Mouse (Mus musculus) thymus, adult 2 months (tissue): ENCODE measurements around the gene Ino80e. TPM values are rescaled to one million over a fixed set of nuclear protein-coding genes. Genes with fewer than 3 reads are reported as not detected.
"Not testable (repeated sequence)": the region's sequence is repeated elsewhere in the genome, so short reads cannot be mapped to it uniquely, and the experiment has no call there.

Source experiments
- DNase-seq: peaks from one replicate; pipeline ENCODE4 v3.0.0; 2021
- H3K27ac ChIP-seq: fragments of 200-500 bp; 2 replicates; pipeline ENCODE4 v1.5.1; 2012; ENCODE audit warnings: low read length, control low read depth; ENCODE audit not compliant: control insufficient read depth, insufficient read depth
- H3K27me3 ChIP-seq: fragments of 200-500 bp; 2 replicates; pipeline ENCODE4 v1.6.1; 2012; ENCODE audit warnings: mild to moderate bottlenecking, low read length, moderate library complexity, mixed read lengths; ENCODE audit not compliant: control insufficient read depth, insufficient read depth
- H3K36me3 ChIP-seq: fragments of 200-500 bp; 2 replicates; pipeline ENCODE4 v1.6.1; 2012; ENCODE audit warnings: mild to moderate bottlenecking, low read length, moderate library complexity; ENCODE audit not compliant: control insufficient read depth, insufficient read depth
- H3K4me1 ChIP-seq: fragments of 200-500 bp; replicated peaks from 2 replicates; pipeline ENCODE4 v1.6.1; 2012; ENCODE audit warnings: low read length; ENCODE audit not compliant: control insufficient read depth, insufficient read depth
- H3K4me3 ChIP-seq: fragments of 200-500 bp; 2 replicates; pipeline ENCODE4 v1.5.1; 2012; ENCODE audit warnings: mild to moderate bottlenecking, low read length, control low read depth, moderate library complexity; ENCODE audit not compliant: control insufficient read depth, insufficient read depth
- CTCF ChIP-seq: fragments of 200-500 bp; IDR thresholded peaks from 2 replicates; pipeline ENCODE4 v1.5.1; 2012; ENCODE audit warnings: mild to moderate bottlenecking, control low read depth, low read length, moderate library complexity, borderline replicate concordance; ENCODE audit not compliant: control insufficient read depth, poor library complexity, insufficient read depth; ENCODE audit errors: extremely low read depth
- POLR2A ChIP-seq: fragments of 200-500 bp; IDR thresholded peaks from 2 replicates; pipeline ENCODE4 v1.6.1; 2012; ENCODE audit warnings: mild to moderate bottlenecking, low read length, control low read depth, moderate library complexity; ENCODE audit not compliant: control insufficient read depth, poor library complexity, insufficient read depth; ENCODE audit errors: extremely low read depth
- WGBS: fragments of 180-500 bp; shearing (Covaris S2); methylation state at CpG from one replicate; pipeline ENCODE4 v1.1.7; 2018; 5-methylcytosine and 5-hydroxymethylcytosine counted together
- polyA plus RNA-seq: library from polyadenylated mRNA; depleted of rRNA; stranded (reverse); fragments of >200 nt; gene quantifications from 2 replicates; pipeline ENCODE4 v1.2.3, GENCODE M21; 2012; rRNA removed

Ino80e gene
- polyA plus RNA-seq, result 120 and 122 TPM in 2 replicates

DNA sequence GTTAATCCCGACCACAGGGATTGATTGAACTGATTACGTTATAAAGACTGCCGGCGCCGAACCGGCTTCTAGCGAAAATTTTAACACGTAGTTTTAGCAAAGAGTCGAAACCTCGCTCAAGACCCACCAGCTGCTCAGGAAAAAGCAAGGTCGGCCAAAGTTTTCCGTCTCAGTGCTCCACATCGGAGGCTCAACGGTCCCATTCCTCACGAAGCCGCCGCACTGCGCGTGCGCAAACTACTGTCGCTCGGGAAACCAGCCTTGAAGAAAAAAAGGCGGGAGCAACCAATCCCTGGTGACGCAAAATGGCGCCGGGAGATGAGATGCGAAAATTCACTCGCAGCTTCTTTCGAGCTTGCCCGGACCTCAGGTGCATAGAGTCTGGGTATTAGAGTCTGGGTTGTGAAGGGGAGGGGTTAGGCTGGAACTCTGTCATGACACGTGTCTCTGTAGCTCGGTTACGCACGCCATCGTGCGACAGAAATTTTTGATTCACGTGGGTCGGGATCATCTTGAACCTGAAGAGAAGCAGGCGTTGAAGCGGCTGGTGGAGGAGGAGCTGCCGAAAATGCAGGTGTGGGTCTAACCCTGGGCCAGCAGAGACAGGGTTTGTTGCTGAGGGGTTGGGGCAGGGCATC, at the start of gene Ino80e:
Gene Ino80e, minus strand, starts transcription at position 231 of the 638 bp plus-strand sequence.
- peak within 1 kb of the TSS; percentile 80 for H3K4me3 ChIP-seq
- DNase-seq, result peak; percentile 88
- H3K4me1 ChIP-seq, result peaks cover 29% of the 10 kb centered on the region
- H3K36me3 ChIP-seq, result 0 out of 2 replicates have a peak, but pooled peaks cover 5% of the 10 kb centered on the region
- no peaks in the 10 kb centered on the region for H3K27me3 ChIP-seq
- peak within 1 kb of the TSS; percentile 65 for H3K27ac ChIP-seq
- under 1% methylated on average over 41 of the region's 41 CpGs for WGBS
- TF ChIP-seq POLR2A, result peak; percentile 33; the same call in 1 of the 2 replicates
- 0 out of 2 replicates have a peak, but pooled peaks have one; percentile 35 for TF ChIP-seq CTCF

- no peaks in the 10 kb centered on the region for H3K36me3 ChIP-seq
- no peak overlapping the region for H3K27ac ChIP-seq
- H3K4me1 ChIP-seq, result no peaks in the 10 kb centered on the region
- no peak for DNase-seq
- WGBS, result 51% methylated on average over 3 of the region's 3 CpGs
- H3K4me3 ChIP-seq, result no peak overlapping the region
- no peaks in the 10 kb centered on the region for H3K27me3 ChIP-seq
- no peak for TF ChIP-seq POLR2A
- no peak for TF ChIP-seq CTCF
Measured at GRCm38 (mm10) chr7:126905590-126905989, 43.4 kb upstream of the Ino80e start.

DNA sequence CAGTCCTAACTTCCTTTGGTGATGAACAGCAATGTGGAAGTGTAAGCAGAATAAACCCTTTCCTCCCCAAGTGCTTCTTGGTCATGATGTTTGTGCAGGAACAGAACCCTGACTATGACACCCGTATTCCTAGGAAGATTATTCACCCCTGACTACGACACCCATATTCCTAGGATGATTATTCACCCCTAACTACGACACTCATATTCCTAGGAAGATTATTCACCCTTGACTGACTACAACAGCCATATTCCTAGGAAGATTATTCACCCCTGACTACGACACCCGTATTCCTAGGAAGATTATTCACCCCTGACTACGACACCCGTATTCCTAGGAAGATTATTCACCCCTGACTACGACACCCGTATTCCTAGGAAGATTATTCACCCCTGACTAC, 37.6 kb upstream of the Ino80e start:
- H3K27ac ChIP-seq, DNase-seq, H3K27me3 ChIP-seq, H3K4me3 ChIP-seq, H3K36me3 ChIP-seq: not testable (repeated sequence)
- 95% methylated on average over 7 of the region's 9 CpGs for WGBS
- peaks cover 14% of the 10 kb centered on the region for H3K4me1 ChIP-seq

- H3K4me3 ChIP-seq, result peak overlapping the region; percentile 78
- WGBS, result 15% methylated on average over 37 of the region's 37 CpGs
- H3K36me3 ChIP-seq, result no peaks in the 10 kb centered on the region
- H3K4me1 ChIP-seq, result peaks cover 14% of the 10 kb centered on the region
- H3K27ac ChIP-seq, result peak overlapping the region; percentile 8; the same call in 1 of the 2 replicates
- no peaks in the 10 kb centered on the region for H3K27me3 ChIP-seq
- TF ChIP-seq CTCF (0 out of 2 replicates have a peak, but pooled peaks have one; percentile 41), POLR2A (peak; percentile 66; the same call in 1 of the 2 replicates)
- peak; percentile 93 for DNase-seq
Measured at GRCm38 (mm10) chr7:126898102-126898990, 36.2 kb upstream of the Ino80e start.

GRCm38 (mm10) chr7:126897390-126898101, 35.4 kb upstream of the Ino80e start:
- Histone ChIP-seq H3K36me3 (no peaks in the 10 kb centered on the region), H3K27me3 (no peaks in the 10 kb centered on the region), H3K4me3 (peak overlapping the region; percentile 78), H3K4me1 (peaks cover 14% of the 10 kb centered on the region), H3K27ac (peak overlapping the region; percentile 8; the same call in 1 of the 2 replicates)
- TF ChIP-seq CTCF (no peak), POLR2A (no peak)
- DNase-seq, result no peak
- WGBS, result 3% methylated on average over 16 of the region's 16 CpGs

GRCm38 (mm10) chr7:126896912-126897311, 34.7 kb upstream of the Ino80e start:
- H3K4me3 ChIP-seq, result no peak overlapping the region
- 80% methylated on average over 5 of the region's 5 CpGs for WGBS
- TF ChIP-seq POLR2A, result no peak
- no peak for TF ChIP-seq CTCF
- DNase-seq, result no peak
- no peaks in the 10 kb centered on the region for H3K27me3 ChIP-seq
- H3K4me1 ChIP-seq, result peaks cover 14% of the 10 kb centered on the region
- H3K27ac ChIP-seq, result peak overlapping the region; percentile 28; the same call in 1 of the 2 replicates
- H3K36me3 ChIP-seq, result no peaks in the 10 kb centered on the region
